Mouse (Mus musculus) liver, adult 2 months (tissue): ENCODE data around the gene BC053393. TPM values are rescaled to one million over a fixed set of nuclear protein-coding genes. Genes with fewer than 3 reads are reported as not detected.

Experiments used
- DNase-seq: peaks from one replicate; pipeline ENCODE4 v3.0.0-alpha.2; 2011; ENCODE audit warnings: low read depth, low spot score; ENCODE audit errors: extremely low read depth
- H3K27ac ChIP-seq: fragments of 200-500 bp; replicated peaks from 2 replicates; pipeline ENCODE4 v1.5.1; 2012; ENCODE audit warnings: low read depth, mild to moderate bottlenecking, control low read depth, inconsistent platforms, low read length; ENCODE audit not compliant: insufficient read depth
- H3K27me3 ChIP-seq: fragments of 200-500 bp; 2 replicates; pipeline ENCODE4 v1.6.1; 2012; ENCODE audit warnings: mild to moderate bottlenecking, moderate library complexity, low read length, inconsistent platforms; ENCODE audit not compliant: control insufficient read depth, insufficient read depth
- H3K36me3 ChIP-seq: fragments of 200-500 bp; 2 replicates; pipeline ENCODE4 v1.6.1; 2012; ENCODE audit warnings: low read length, inconsistent platforms; ENCODE audit not compliant: control insufficient read depth, insufficient read depth
- H3K4me1 ChIP-seq: fragments of 200-500 bp; 2 replicates; pipeline ENCODE4 v1.6.1; 2011; ENCODE audit warnings: low read length; ENCODE audit not compliant: control insufficient read depth, insufficient read depth
- H3K4me3 ChIP-seq: fragments of 200-500 bp; 2 replicates; pipeline ENCODE4 v1.5.1; 2011; ENCODE audit warnings: low read depth, mild to moderate bottlenecking, control low read depth, low read length, moderate library complexity; ENCODE audit not compliant: insufficient read depth
- H3K79me2 ChIP-seq: fragments of 200-500 bp; 2 replicates; pipeline ENCODE4 v1.6.1; 2012; ENCODE audit warnings: inconsistent platforms, mild to moderate bottlenecking, low read length, moderate library complexity; ENCODE audit not compliant: control insufficient read depth, insufficient read depth
- H3K9ac ChIP-seq: fragments of 200-500 bp; 2 replicates; pipeline ENCODE4 v1.6.1; 2012; ENCODE audit warnings: low read depth, mild to moderate bottlenecking, control low read depth, inconsistent platforms, low read length
- CTCF ChIP-seq: fragments of 200-500 bp; IDR thresholded peaks from 2 replicates; pipeline ENCODE4 v1.5.1; 2011; ENCODE audit warnings: low read depth, low read length, control low read depth
- POLR2A ChIP-seq: fragments of 200-500 bp; IDR thresholded peaks from 2 replicates; pipeline ENCODE4 v1.6.1; 2011; ENCODE audit warnings: low read length, control low read depth; ENCODE audit not compliant: insufficient read depth; ENCODE audit errors: extremely low read depth
- WGBS: fragments of 180-500 bp; shearing (Covaris S2); methylation state at CpG from one replicate; pipeline ENCODE4 v1.1.7; 2018; 5-methylcytosine and 5-hydroxymethylcytosine counted together
- polyA plus RNA-seq: library from polyadenylated mRNA; depleted of rRNA; stranded (reverse); fragments of >200 nt; gene quantifications from 2 replicates; pipeline ENCODE4 v1.2.3, GENCODE M21; 2012
- total RNA-seq: library from RNA; depleted of rRNA; stranded (reverse); fragments of >200 nt; gene quantifications from 2 replicates; pipeline ENCODE4 v1.2.3, GENCODE M21; 2014

The BC053393 gene
- total and polyA plus RNA-seq, 2 experiments: not detected

DNA sequence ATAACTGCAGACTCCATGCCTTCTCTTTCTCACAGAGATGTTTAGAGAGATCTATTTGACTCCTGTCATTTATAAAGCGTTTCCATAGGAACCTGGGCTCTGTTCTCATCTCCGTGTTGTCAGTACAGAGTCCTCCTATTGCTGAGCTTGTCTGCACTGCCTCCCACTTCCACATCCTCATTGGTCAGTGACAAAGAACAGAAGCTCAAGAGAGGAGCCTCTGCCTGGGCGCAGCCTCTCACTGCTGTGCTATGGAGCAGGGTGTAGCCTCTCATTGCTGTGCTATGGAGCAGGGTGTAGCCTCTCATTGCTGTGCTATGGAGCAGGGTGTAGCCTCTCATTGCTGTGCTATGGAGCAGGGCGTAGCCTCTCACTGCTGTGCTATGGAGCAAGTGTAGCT is 21.6 kb upstream of the BC053393 start:
- Histone ChIP-seq H3K36me3 (no peaks in the 10 kb centered on the region), H3K4me3 (no peak overlapping the region), H3K27me3 (no peaks in the 10 kb centered on the region), H3K4me1 (no peaks in the 10 kb centered on the region), H3K27ac (no peak overlapping the region), H3K9ac (no peak overlapping the region), H3K79me2 (no peaks in the 10 kb centered on the region)
- no peak for DNase-seq
- whole genome bisulfite sequencing: 94% methylated on average over 4 of the region's 4 CpGs
- TF ChIP-seq CTCF (no peak), POLR2A (no peak)

DNA sequence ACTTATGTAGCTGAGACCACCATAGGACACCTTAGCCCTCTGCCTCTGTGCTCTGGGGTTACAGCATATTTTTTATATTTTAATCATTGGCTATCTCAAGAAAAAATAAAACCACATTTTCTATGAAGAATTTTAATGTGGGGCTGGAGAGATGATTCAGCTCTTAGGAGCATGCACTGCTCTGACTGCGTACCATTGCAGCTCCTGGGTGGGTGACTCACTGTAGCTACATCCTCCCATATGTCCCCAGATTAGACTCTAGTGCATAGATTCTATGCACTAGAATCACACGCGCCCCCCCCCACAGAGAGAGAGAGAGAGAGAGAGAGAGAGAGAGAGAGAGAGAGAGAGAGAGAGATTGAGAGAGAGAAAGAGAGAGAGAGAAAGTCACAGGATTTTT is 18.6 kb upstream of the BC053393 start:
- 86% methylated on average over 3 of the region's 3 CpGs for WGBS

DNA sequence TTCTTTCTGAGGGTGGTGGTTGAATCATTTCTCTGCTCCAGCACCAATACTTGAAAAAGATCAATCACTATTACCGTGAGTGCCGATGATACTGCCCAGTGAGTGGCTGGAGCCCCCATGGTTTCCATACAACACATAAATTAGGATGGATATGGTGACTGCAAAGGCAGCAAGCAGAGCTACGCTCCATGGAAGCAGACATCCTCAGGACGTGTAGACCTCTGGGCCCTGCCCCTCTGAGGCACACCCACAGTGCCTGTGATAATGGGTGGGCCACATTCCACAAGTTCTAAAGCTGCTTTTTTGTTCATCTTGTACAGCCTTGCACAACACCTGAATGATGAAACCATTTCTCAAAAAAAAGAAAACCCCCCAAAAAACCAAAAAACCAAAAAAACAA is 10.2 kb upstream of the BC053393 start:
- Histone ChIP-seq H3K4me3 (no peak overlapping the region), H3K27me3 (no peaks in the 10 kb centered on the region), H3K4me1 (peaks cover 10% of the 10 kb centered on the region), H3K79me2 (no peaks in the 10 kb centered on the region), H3K27ac (no peak overlapping the region), H3K9ac (no peak overlapping the region), H3K36me3 (no peaks in the 10 kb centered on the region)
- TF ChIP-seq POLR2A (no peak), CTCF (no peak)
- WGBS: 90% methylated on average over 4 of the region's 4 CpGs
- DNase-seq: no peak

More for the DNA sequence above, 18.6 kb upstream of the BC053393 start:
- Histone ChIP-seq H3K27me3 (no peaks in the 10 kb centered on the region), H3K9ac (no peak overlapping the region), H3K79me2 (no peaks in the 10 kb centered on the region), H3K27ac (no peak overlapping the region), H3K4me1 (no peaks in the 10 kb centered on the region), H3K36me3 (no peaks in the 10 kb centered on the region), H3K4me3 (no peak overlapping the region)
- DNase-seq: no peak
- no peak for TF ChIP-seq POLR2A
- TF ChIP-seq CTCF: no peak

DNA sequence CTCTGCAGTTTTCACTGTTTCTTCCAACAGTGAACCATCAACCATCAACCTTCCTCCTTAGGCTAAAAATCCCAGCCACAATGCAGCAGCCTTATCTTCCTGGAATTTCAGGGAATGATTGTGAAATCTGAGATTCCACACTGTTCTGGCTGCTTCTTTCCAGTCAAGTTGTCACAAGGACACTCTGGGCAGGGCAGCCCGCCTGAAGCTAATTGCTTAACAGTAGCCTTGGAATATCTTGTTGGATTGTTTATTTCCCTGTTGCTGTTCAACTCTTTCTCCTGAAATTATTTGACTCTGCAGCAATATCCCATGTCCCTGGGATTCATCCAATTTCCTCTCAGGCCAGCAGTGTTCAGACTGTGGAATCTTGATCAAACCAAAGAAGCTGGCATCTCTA is 6.7 kb upstream of the BC053393 start:
- WGBS: 12% methylated on average over 1 of the region's 1 CpGs
- Histone ChIP-seq H3K4me1 (peaks cover 10% of the 10 kb centered on the region), H3K27ac (no peak overlapping the region), H3K36me3 (no peaks in the 10 kb centered on the region), H3K9ac (no peak overlapping the region), H3K4me3 (no peak overlapping the region), H3K27me3 (no peaks in the 10 kb centered on the region), H3K79me2 (no peaks in the 10 kb centered on the region)
- TF ChIP-seq CTCF (no peak), POLR2A (no peak)
- DNase-seq: peak; percentile 92

DNA sequence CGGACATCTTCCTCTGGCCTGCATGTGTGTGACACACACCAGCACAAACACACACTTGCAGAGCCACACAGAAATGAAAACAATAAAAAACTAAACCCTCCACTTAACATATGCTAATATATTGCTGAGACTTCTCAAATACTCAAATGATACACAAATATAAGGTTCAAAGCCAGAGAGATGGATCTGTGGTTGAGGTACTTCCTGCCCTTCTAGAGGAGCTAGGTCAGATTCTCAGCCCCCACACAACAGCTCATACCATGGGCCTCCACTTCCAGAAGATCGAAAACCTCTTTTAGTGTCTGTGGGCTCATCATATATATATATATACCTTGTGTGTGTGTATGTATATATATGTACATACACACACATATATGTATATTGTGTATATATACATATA is 5.4 kb upstream of the BC053393 start:
- Histone ChIP-seq H3K36me3 (no peaks in the 10 kb centered on the region), H3K79me2 (no peaks in the 10 kb centered on the region), H3K4me3 (no peak overlapping the region), H3K27ac (no peak overlapping the region), H3K9ac (no peak overlapping the region), H3K27me3 (no peaks in the 10 kb centered on the region), H3K4me1 (peaks cover 10% of the 10 kb centered on the region)
- DNase-seq: no peak
- TF ChIP-seq POLR2A (no peak), CTCF (no peak)
- 95% methylated on average over 2 of the region's 2 CpGs for WGBS

DNA sequence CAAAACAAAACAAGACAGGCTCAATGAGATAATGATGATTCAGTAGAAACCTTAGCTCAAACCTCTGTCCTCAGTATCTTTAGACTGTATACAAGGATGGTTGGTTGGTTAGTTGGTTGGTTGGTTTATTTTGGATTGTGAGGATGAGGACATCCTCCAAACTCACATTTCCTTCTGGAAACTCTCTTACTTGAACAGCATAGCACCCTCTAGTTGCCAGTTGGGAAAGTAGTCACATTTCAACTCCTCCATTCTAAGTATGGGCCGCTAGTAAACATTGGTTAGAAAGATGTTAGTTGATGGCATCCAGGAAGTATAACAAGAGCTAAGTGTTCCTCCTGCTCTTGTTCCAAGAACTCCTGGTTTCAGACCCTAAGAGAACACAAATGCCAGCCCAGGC is 2.2 kb upstream of the BC053393 start:
- no peaks in the 10 kb centered on the region for H3K79me2 ChIP-seq
- WGBS: 91% methylated on average over 1 of the region's 1 CpGs
- H3K4me3 ChIP-seq: no peak overlapping the region
- no peak for TF ChIP-seq CTCF
- no peak for TF ChIP-seq POLR2A
- no peak overlapping the region for H3K9ac ChIP-seq
- H3K36me3 ChIP-seq: no peaks in the 10 kb centered on the region
- H3K27ac ChIP-seq: no peak overlapping the region
- no peak for DNase-seq
- peaks cover 7% of the 10 kb centered on the region for H3K4me1 ChIP-seq
- no peaks in the 10 kb centered on the region for H3K27me3 ChIP-seq
